Mouse (Mus musculus) hindbrain, embryonic 13.5 days (tissue): ENCODE results near the gene Alpk1. TPM values are rescaled to one million over a fixed set of nuclear protein-coding genes. Genes with fewer than 3 reads are reported as not detected.

Experiments used
- ATAC-seq: fragments of 200-750 bp; cut with Nextera tagmentation; 2 replicates; pipeline ENCODE4 v1.8.0; 2017; ENCODE audit warnings: moderate TSS enrichment; ENCODE audit not compliant: low FRiP score
- H3K27ac ChIP-seq: fragments of 300-500 bp; sonication (generic); 2 replicates; pipeline ENCODE4 v1.5.1; 2015; ENCODE audit warnings: inconsistent platforms, mild to moderate bottlenecking, moderate library complexity
- H3K27me3 ChIP-seq: fragments of 300-500 bp; sonication (generic); 2 replicates; pipeline ENCODE4 v1.6.1; 2015; ENCODE audit warnings: mild to moderate bottlenecking, inconsistent platforms
- H3K36me3 ChIP-seq: fragments of 300-500 bp; sonication (generic); 2 replicates; pipeline ENCODE4 v1.6.1; 2015; ENCODE audit warnings: mild to moderate bottlenecking, inconsistent platforms
- H3K4me1 ChIP-seq: fragments of 300-500 bp; sonication (generic); replicated peaks from 2 replicates; pipeline ENCODE4 v1.6.1; 2015; ENCODE audit warnings: inconsistent platforms
- H3K4me2 ChIP-seq: fragments of 300-500 bp; sonication (generic); 2 replicates; pipeline ENCODE4 v1.6.1; 2015; ENCODE audit warnings: inconsistent platforms, mild to moderate bottlenecking, moderate library complexity
- H3K4me3 ChIP-seq: fragments of 300-500 bp; sonication (generic); 2 replicates; pipeline ENCODE4 v1.5.1; 2015; ENCODE audit warnings: mild to moderate bottlenecking, inconsistent platforms
- H3K9ac ChIP-seq: fragments of 300-500 bp; sonication (generic); 2 replicates; pipeline ENCODE4 v1.6.1; 2015; ENCODE audit warnings: mild to moderate bottlenecking, inconsistent platforms
- H3K9me3 ChIP-seq: fragments of 300-500 bp; sonication (generic); 2 replicates; pipeline ENCODE4 v1.6.1; 2016; ENCODE audit warnings: inconsistent platforms
- WGBS: fragments of 180-500 bp; shearing (Covaris S2); methylation state at CpG from one replicate; pipeline ENCODE4 v1.1.7; 2015; 5-methylcytosine and 5-hydroxymethylcytosine counted together
- polyA plus RNA-seq: library from polyadenylated mRNA; unstranded; fragments of >200 nt; fragmentation: Nextera tagmentation; extraction: Ambion mirVana; gene quantifications from 2 replicates; pipeline ENCODE4 v1.2.1, GENCODE M21; 2015

The Alpk1 gene
- polyA plus RNA-seq, 1 experiment from 2014 or later: 0.79 TPM

GRCm38 (mm10) chr3:127630190-127630589, 150.1 kb downstream of the Alpk1 start:
- Histone ChIP-seq H3K27ac (no peak overlapping the region), H3K4me2 (no peak overlapping the region), H3K4me3 (no peak overlapping the region), H3K9me3 (no peaks in the 10 kb centered on the region), H3K27me3 (peaks cover 86% of the 10 kb centered on the region), H3K4me1 (peaks cover 65% of the 10 kb centered on the region), H3K36me3 (no peaks in the 10 kb centered on the region), H3K9ac (no peak overlapping the region)
- no peak for ATAC-seq
- WGBS: 3% methylated on average over 1 of the region's 1 CpGs

GRCm38 (mm10) chr3:127628311-127629184, 151.8 kb downstream of the Alpk1 start:
- H3K4me3 ChIP-seq: 0 out of 2 replicates have a peak overlapping the region, but pooled peaks have one; percentile 3
- H3K9ac ChIP-seq: no peak overlapping the region
- 2% methylated on average over 37 of the region's 37 CpGs for WGBS
- peaks cover 88% of the 10 kb centered on the region for H3K27me3 ChIP-seq
- no peak for ATAC-seq
- no peak overlapping the region for H3K27ac ChIP-seq
- no peaks in the 10 kb centered on the region for H3K36me3 ChIP-seq
- peak overlapping the region; percentile 28; the same call in 1 of the 2 replicates for H3K4me2 ChIP-seq
- H3K4me1 ChIP-seq: peaks cover 55% of the 10 kb centered on the region
- H3K9me3 ChIP-seq: no peaks in the 10 kb centered on the region

- Histone ChIP-seq H3K36me3 (no peaks in the 10 kb centered on the region), H3K4me1 (peaks cover 49% of the 10 kb centered on the region), H3K27ac (no peak overlapping the region; the same call in 1 of the 2 replicates), H3K4me2 (peak overlapping the region; percentile 28; the same call in 1 of the 2 replicates), H3K27me3 (peaks cover 83% of the 10 kb centered on the region), H3K4me3 (0 out of 2 replicates have a peak overlapping the region, but pooled peaks have one; percentile 3), H3K9ac (no peak overlapping the region), H3K9me3 (no peaks in the 10 kb centered on the region)
- 0% methylated on average over 9 of the region's 9 CpGs for WGBS
- ATAC-seq: no peak
These were observed 152.4 kb downstream of the Alpk1 start for GRCm38 (mm10) chr3:127627956-127628310.

- under 1% methylated on average over 28 of the region's 28 CpGs for WGBS
- peaks cover 81% of the 10 kb centered on the region for H3K27me3 ChIP-seq
- H3K4me3 ChIP-seq: no peak overlapping the region
- no peak overlapping the region for H3K9ac ChIP-seq
- peak overlapping the region; percentile 28; the same call in 1 of the 2 replicates for H3K4me2 ChIP-seq
- no peak overlapping the region; the same call in 1 of the 2 replicates for H3K27ac ChIP-seq
- H3K36me3 ChIP-seq: no peaks in the 10 kb centered on the region
- no peaks in the 10 kb centered on the region for H3K9me3 ChIP-seq
- ATAC-seq: no peak
- H3K4me1 ChIP-seq: peaks cover 44% of the 10 kb centered on the region
These were observed 153.0 kb downstream of the Alpk1 start for GRCm38 (mm10) chr3:127627151-127627955.

GRCm38 (mm10) chr3:127626524-127626923, 153.8 kb downstream of the Alpk1 start:
- Histone ChIP-seq H3K27ac (no peak overlapping the region), H3K4me2 (no peak overlapping the region)
- WGBS: 3% methylated on average over 3 of the region's 3 CpGs

GRCm38 (mm10) chr3:127625701-127626399, 154.5 kb downstream of the Alpk1 start:
- Histone ChIP-seq H3K36me3 (no peaks in the 10 kb centered on the region), H3K4me1 (peaks cover 31% of the 10 kb centered on the region), H3K27ac (no peak overlapping the region), H3K27me3 (peaks cover 68% of the 10 kb centered on the region), H3K4me2 (peak overlapping the region; percentile 58), H3K9ac (no peak overlapping the region), H3K4me3 (peak overlapping the region; percentile 40), H3K9me3 (no peaks in the 10 kb centered on the region)
- under 1% methylated on average over 28 of the region's 28 CpGs for WGBS
- ATAC-seq: peak; percentile 32; the same call in 1 of the 2 replicates

More at GRCm38 (mm10) chr3:127626524-127626923, 153.8 kb downstream of the Alpk1 start:
- Histone ChIP-seq H3K4me3 (no peak overlapping the region), H3K36me3 (no peaks in the 10 kb centered on the region), H3K9me3 (no peaks in the 10 kb centered on the region), H3K9ac (no peak overlapping the region), H3K4me1 (peaks cover 37% of the 10 kb centered on the region), H3K27me3 (peaks cover 72% of the 10 kb centered on the region)
- ATAC-seq: no peak

GRCm38 (mm10) chr3:127625296-127625695, 155.0 kb downstream of the Alpk1 start:
- H3K36me3 ChIP-seq: no peaks in the 10 kb centered on the region
- 0% methylated on average over 29 of the region's 36 CpGs for WGBS
- H3K9me3 ChIP-seq: no peaks in the 10 kb centered on the region
- H3K4me3 ChIP-seq: peak overlapping the region; percentile 40
- H3K27ac ChIP-seq: no peak overlapping the region
- H3K4me2 ChIP-seq: peak overlapping the region; percentile 58
- ATAC-seq: peak; percentile 86
- H3K4me1 ChIP-seq: peaks cover 29% of the 10 kb centered on the region
- peaks cover 62% of the 10 kb centered on the region for H3K27me3 ChIP-seq
- H3K9ac ChIP-seq: no peak overlapping the region

Other genes starting within 250 kb of the Alpk1 start
- 36.1 and 37.2 TPM in 2 replicates for gene Larp7, start 227.2 kb downstream of the Alpk1 start, polyA plus RNA-seq
- gene Zgrf1, start 227.0 kb downstream of the Alpk1 start, polyA plus RNA-seq: 3.3 and 4.9 TPM in 2 replicates
- gene Neurog2, start 147.4 kb downstream of the Alpk1 start, polyA plus RNA-seq: 14.9 and 17.5 TPM in 2 replicates
- 3.5 and 4.7 TPM in 2 replicates for gene Tifa, start 9.3 kb upstream of the Alpk1 start, polyA plus RNA-seq
- gene Ap1ar, start 57.0 kb upstream of the Alpk1 start, polyA plus RNA-seq: 83.0 and 85.1 TPM in 2 replicates
- 10.1 and 11.1 TPM in 2 replicates for gene Fam241a, start 115.8 kb upstream of the Alpk1 start, polyA plus RNA-seq